Mouse (Mus musculus) hindbrain, embryonic 16.5 days (tissue): ENCODE data around the gene Marveld3. TPM values are rescaled to one million over a fixed set of nuclear protein-coding genes. Genes with fewer than 3 reads are reported as not detected.

ENCODE experiments used
- ATAC-seq: fragments of 200-750 bp; cut with Nextera tagmentation; 2 replicates; pipeline ENCODE4 v1.8.0; 2017; ENCODE audit warnings: moderate TSS enrichment, moderate library complexity
- H3K27ac ChIP-seq: fragments of 300-500 bp; sonication (generic); 2 replicates; pipeline ENCODE4 v1.5.1; 2014; ENCODE audit warnings: low read depth, mild to moderate bottlenecking, control low read depth, low read length, moderate library complexity
- H3K27me3 ChIP-seq: fragments of 300-500 bp; sonication (generic); replicated peaks from 2 replicates; pipeline ENCODE4 v1.6.1; 2014; ENCODE audit warnings: low read length; ENCODE audit not compliant: control insufficient read depth, insufficient read depth
- H3K36me3 ChIP-seq: fragments of 300-500 bp; sonication (generic); 2 replicates; pipeline ENCODE4 v1.6.1; 2014; ENCODE audit warnings: mild to moderate bottlenecking, low read length, moderate library complexity, mixed read lengths; ENCODE audit not compliant: control insufficient read depth, insufficient read depth
- H3K4me1 ChIP-seq: fragments of 300-500 bp; sonication (generic); 2 replicates; pipeline ENCODE4 v1.6.1; 2014; ENCODE audit warnings: low read depth, low read length; ENCODE audit not compliant: control insufficient read depth, insufficient read depth
- H3K4me2 ChIP-seq: fragments of 300-500 bp; sonication (generic); 2 replicates; pipeline ENCODE4 v1.6.1; 2014; ENCODE audit warnings: mild to moderate bottlenecking, low read length, control low read depth, moderate library complexity
- H3K4me3 ChIP-seq: fragments of 300-500 bp; sonication (generic); 2 replicates; pipeline ENCODE4 v1.5.1; 2014; ENCODE audit warnings: mild to moderate bottlenecking, low read length, control low read depth, moderate library complexity
- H3K9ac ChIP-seq: fragments of 300-500 bp; sonication (generic); 2 replicates; pipeline ENCODE4 v1.6.1; 2014; ENCODE audit warnings: low read depth, mild to moderate bottlenecking, control low read depth, low read length, moderate library complexity
- H3K9me3 ChIP-seq: fragments of 300-500 bp; sonication (generic); 2 replicates; pipeline ENCODE4 v1.6.1; 2014; ENCODE audit warnings: mild to moderate bottlenecking, low read length, moderate library complexity; ENCODE audit not compliant: control insufficient read depth
- WGBS: fragments of 180-500 bp; shearing (Covaris S2); extraction: QIAGEN DNeasy Blood & Tissue Kit; methylation state at CpG from one replicate; pipeline ENCODE4 v1.1.7; 2014; 5-methylcytosine and 5-hydroxymethylcytosine counted together
- polyA plus RNA-seq: library from polyadenylated mRNA; unstranded; fragments of >200 nt; fragmentation: Nextera tagmentation; extraction: Ambion mirVana; gene quantifications from 2 replicates; pipeline ENCODE4 v1.2.1, GENCODE M21; 2015

The Marveld3 gene
- polyA plus RNA-seq, 1 experiment from 2014 or later = 2.3 TPM

GRCm38 (mm10) chr8:109941606-109942360, 20.2 kb downstream of the Marveld3 start:
- Histone ChIP-seq H3K36me3 (peaks cover 24% of the 10 kb centered on the region), H3K9ac (no peak overlapping the region), H3K4me2 (no peak overlapping the region), H3K9me3 (no peaks in the 10 kb centered on the region), H3K4me1 (no peaks in the 10 kb centered on the region), H3K27me3 (no peaks in the 10 kb centered on the region), H3K4me3 (no peak overlapping the region), H3K27ac (no peak overlapping the region)
- ATAC-seq = no peak
- WGBS = 75% methylated on average over 2 of the region's 2 CpGs

- no peak overlapping the region for H3K9ac ChIP-seq
- no peaks in the 10 kb centered on the region; the same call in 1 of the 2 replicates for H3K4me1 ChIP-seq
- H3K36me3 ChIP-seq = peaks cover 11% of the 10 kb centered on the region
- no peaks in the 10 kb centered on the region for H3K9me3 ChIP-seq
- WGBS = 75% methylated on average over 8 of the region's 8 CpGs
- no peaks in the 10 kb centered on the region for H3K27me3 ChIP-seq
- H3K4me2 ChIP-seq = no peak overlapping the region
- ATAC-seq = no peak
- no peak overlapping the region for H3K27ac ChIP-seq
- no peak overlapping the region for H3K4me3 ChIP-seq
These were observed 41.3 kb downstream of the Marveld3 start for GRCm38 (mm10) chr8:109920406-109921390.

DNA sequence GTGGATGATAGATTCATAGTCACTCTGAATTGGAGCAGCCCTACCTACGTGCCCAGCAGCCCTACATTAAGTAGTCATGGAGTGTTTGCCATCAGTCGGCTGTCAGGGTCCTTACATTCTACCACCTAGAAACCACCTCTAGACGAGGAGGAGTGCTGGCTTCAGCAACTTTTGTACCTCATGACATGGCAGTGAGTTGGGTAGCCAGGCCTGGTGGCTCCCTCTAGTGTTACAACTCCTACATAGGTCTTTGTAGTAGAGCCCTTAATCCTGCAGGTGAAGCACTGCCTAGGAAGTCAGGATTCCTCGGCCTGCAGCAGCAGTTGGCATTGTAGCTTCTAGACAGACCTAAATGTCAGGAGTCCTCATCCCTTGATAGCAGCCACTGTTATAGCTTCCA, 44.7 kb downstream of the Marveld3 start:
- H3K36me3 ChIP-seq = peaks cover 14% of the 10 kb centered on the region
- no peaks in the 10 kb centered on the region for H3K9me3 ChIP-seq
- H3K27ac ChIP-seq = no peak overlapping the region
- no peak overlapping the region for H3K4me3 ChIP-seq
- no peaks in the 10 kb centered on the region for H3K27me3 ChIP-seq
- H3K4me2 ChIP-seq = no peak overlapping the region
- no peak for ATAC-seq
- WGBS = 54% methylated on average over 4 of the region's 4 CpGs
- H3K9ac ChIP-seq = no peak overlapping the region
- H3K4me1 ChIP-seq = no peaks in the 10 kb centered on the region; the same call in 1 of the 2 replicates

DNA sequence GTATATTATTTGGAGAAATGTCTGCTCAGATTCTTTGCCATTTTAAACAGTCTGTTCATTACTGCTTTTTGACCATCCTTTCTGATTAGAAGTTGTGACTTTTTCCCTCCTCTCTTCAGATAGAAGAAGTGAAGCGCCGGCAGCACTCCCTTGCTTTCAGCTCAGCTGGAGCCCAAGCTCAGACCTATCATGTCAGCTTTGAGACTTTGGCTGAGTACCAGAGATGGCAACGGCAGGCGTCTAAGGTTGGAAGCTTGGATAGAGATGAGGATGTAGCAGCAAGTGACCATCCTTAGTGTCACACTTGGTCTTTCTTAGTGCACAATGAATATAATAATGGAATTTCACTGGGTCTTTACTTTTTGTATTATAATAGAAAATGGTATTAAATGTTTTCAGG, 54.6 kb downstream of the Marveld3 start:
- 90% methylated on average over 4 of the region's 4 CpGs for WGBS
- Histone ChIP-seq H3K4me3 (no peak overlapping the region), H3K36me3 (peaks cover 9% of the 10 kb centered on the region), H3K27me3 (no peaks in the 10 kb centered on the region), H3K9me3 (no peaks in the 10 kb centered on the region), H3K27ac (no peak overlapping the region), H3K4me2 (no peak overlapping the region), H3K9ac (no peak overlapping the region), H3K4me1 (no peaks in the 10 kb centered on the region)
- ATAC-seq = no peak

DNA sequence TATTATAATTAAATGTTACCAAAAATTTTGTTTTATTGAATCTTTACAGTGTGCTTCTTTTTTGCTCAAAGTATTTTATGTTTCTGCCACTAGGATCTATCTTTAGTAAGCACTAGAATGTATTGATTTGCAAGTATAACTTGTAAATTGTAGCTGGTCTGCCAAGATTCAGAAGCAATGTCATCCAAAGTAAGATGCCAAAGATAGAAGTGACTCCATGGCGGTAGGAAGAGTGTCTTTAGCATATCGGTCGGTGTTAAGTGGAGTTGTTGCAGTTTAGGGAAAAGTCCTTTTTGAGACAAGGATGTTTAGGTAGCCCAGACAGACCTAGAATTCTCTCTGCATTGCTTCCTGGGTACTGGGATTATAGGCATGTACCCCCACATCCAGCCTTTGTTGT, 55.1 kb downstream of the Marveld3 start:
- Histone ChIP-seq H3K9ac (no peak overlapping the region), H3K4me1 (no peaks in the 10 kb centered on the region), H3K27ac (no peak overlapping the region), H3K36me3 (peaks cover 9% of the 10 kb centered on the region), H3K9me3 (no peaks in the 10 kb centered on the region), H3K27me3 (no peaks in the 10 kb centered on the region), H3K4me3 (no peak overlapping the region), H3K4me2 (no peak overlapping the region)
- 94% methylated on average over 3 of the region's 3 CpGs for WGBS
- ATAC-seq = no peak

- Histone ChIP-seq H3K4me2 (no peak overlapping the region), H3K4me1 (no peaks in the 10 kb centered on the region), H3K9me3 (no peaks in the 10 kb centered on the region), H3K27me3 (no peaks in the 10 kb centered on the region), H3K4me3 (no peak overlapping the region), H3K9ac (no peak overlapping the region), H3K36me3 (peaks cover 9% of the 10 kb centered on the region), H3K27ac (no peak overlapping the region)
- WGBS = 90% methylated on average over 1 of the region's 1 CpGs
- ATAC-seq = no peak
These were observed 56.9 kb downstream of the Marveld3 start for GRCm38 (mm10) chr8:109904928-109905668.

DNA sequence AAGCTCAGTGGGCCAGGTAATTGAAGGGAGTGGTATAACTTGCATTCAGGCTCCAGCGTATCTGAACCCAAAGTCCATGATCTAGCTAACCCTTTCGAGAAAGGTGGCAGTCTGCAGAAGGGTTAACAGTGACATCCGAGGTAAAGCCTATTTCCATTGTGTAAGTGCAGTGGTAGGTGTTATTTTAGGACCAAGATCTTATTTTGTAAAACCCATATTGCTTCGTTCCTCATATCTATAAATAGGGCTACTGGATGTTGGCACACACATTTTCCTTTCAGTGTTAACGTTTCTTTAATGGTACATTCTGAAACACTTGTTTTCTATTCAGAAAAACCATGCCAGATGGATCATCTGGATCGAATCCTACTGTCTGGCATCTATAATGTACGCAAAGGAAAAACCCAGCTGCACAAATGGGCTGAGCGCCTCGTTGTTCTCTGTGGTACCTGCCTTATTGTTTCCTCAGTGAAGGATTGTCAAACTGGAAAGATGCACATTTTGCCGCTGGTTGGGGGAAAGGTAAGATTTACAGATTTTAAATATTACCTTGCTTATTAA, 58.0 kb downstream of the Marveld3 start:
- no peak overlapping the region for H3K4me3 ChIP-seq
- no peaks in the 10 kb centered on the region for H3K9me3 ChIP-seq
- ATAC-seq = no peak
- H3K27me3 ChIP-seq = no peaks in the 10 kb centered on the region
- H3K9ac ChIP-seq = no peak overlapping the region
- H3K27ac ChIP-seq = no peak overlapping the region
- H3K4me2 ChIP-seq = no peak overlapping the region
- H3K36me3 ChIP-seq = peaks cover 2% of the 10 kb centered on the region; the same call in 1 of the 2 replicates
- H3K4me1 ChIP-seq = no peaks in the 10 kb centered on the region
- WGBS = 82% methylated on average over 10 of the region's 10 CpGs

- ATAC-seq = no peak
- no peak overlapping the region for H3K27ac ChIP-seq
- H3K9me3 ChIP-seq = no peaks in the 10 kb centered on the region
- H3K9ac ChIP-seq = no peak overlapping the region
- H3K4me3 ChIP-seq = no peak overlapping the region
- H3K4me1 ChIP-seq = no peaks in the 10 kb centered on the region
- H3K4me2 ChIP-seq = no peak overlapping the region
- H3K27me3 ChIP-seq = no peaks in the 10 kb centered on the region
- H3K36me3 ChIP-seq = no peaks in the 10 kb centered on the region
These were observed 59.6 kb downstream of the Marveld3 start for GRCm38 (mm10) chr8:109902379-109902778.
